ENCODE assay signal across 1 mouse cellular context in the genomic region with DNA sequence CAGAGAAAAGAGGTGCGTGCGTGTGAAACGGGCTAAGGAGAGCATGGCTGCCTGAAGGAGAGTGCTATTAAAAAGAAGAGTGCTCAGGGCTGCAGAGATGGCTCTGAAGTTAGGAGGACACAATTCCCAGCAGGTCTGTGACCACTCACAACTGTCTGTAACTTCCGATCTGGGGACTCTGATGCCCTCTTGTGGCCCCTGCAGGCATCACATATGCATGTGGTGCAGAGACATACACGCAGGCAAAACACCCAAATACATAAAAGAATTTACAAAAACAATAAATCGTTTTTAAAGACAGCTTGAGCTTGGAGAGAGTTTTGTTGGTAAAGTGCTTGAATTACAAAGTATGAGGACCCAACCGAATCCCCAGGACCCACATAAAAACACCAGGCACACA.
TF ChIP-seq lines count a peak whose summit lies in the region.

No protein-coding gene starts in this region.

TF ChIP-seq in CH12.LX, 34 proteins besides CTCF, POLR2A, EP300 and RAD21:
- TF ChIP-seq SMC3 (IDR thresholded peaks at IDR 0.05; ENCODE audit: low read depth, low read length) (peak; percentile 68), MYC (IDR thresholded peaks at IDR 0.05; ENCODE audit: low read depth, low read length) (peak; percentile 48; the same call in 1 of the 2 replicates), HCFC1 (IDR thresholded peaks at IDR 0.05; ENCODE audit: low read depth, low read length) (no peak)
